Mouse (Mus musculus) hindbrain, postnatal 0 days (tissue): ENCODE results near the gene Ppp2r5d. TPM values are rescaled to one million over a fixed set of nuclear protein-coding genes. Genes with fewer than 3 reads are reported as not detected.

Source experiments
- ATAC-seq: fragments of 200-750 bp; cut with Nextera tagmentation; 2 replicates; pipeline ENCODE4 v1.8.0; 2017; ENCODE audit warnings: mild to moderate bottlenecking, moderate TSS enrichment, moderate library complexity
- DNase-seq: peaks from one replicate; pipeline ENCODE4 v3.0.0-alpha.2; 2015; ENCODE audit warnings: low spot score
- H3K27ac ChIP-seq: fragments of 300-500 bp; sonication (generic); 2 replicates; pipeline ENCODE4 v1.5.1; 2014; ENCODE audit warnings: mild to moderate bottlenecking
- H3K27me3 ChIP-seq: fragments of 300-500 bp; sonication (generic); 2 replicates; pipeline ENCODE4 v1.6.1; 2014; ENCODE audit warnings: low read length, mixed read lengths; ENCODE audit not compliant: insufficient read depth
- H3K36me3 ChIP-seq: fragments of 300-500 bp; sonication (generic); 2 replicates; pipeline ENCODE4 v1.6.1; 2014; ENCODE audit warnings: low read length, mixed read lengths; ENCODE audit not compliant: insufficient read depth
- H3K4me1 ChIP-seq: fragments of 300-500 bp; sonication (generic); 2 replicates; pipeline ENCODE4 v1.6.1; 2014; ENCODE audit warnings: antibody characterized with exemption, low read length, mixed read lengths; ENCODE audit not compliant: insufficient read depth
- H3K4me2 ChIP-seq: fragments of 300-500 bp; sonication (generic); 2 replicates; pipeline ENCODE4 v1.6.1; 2014; ENCODE audit warnings: low read depth, mild to moderate bottlenecking, low read length, moderate library complexity, mixed read lengths
- H3K4me3 ChIP-seq: fragments of 300-500 bp; sonication (generic); 2 replicates; pipeline ENCODE4 v1.5.1; 2014; ENCODE audit warnings: low read length
- H3K9ac ChIP-seq: fragments of 300-500 bp; sonication (generic); replicated peaks from 2 replicates; pipeline ENCODE4 v1.6.1; 2014; ENCODE audit warnings: mild to moderate bottlenecking, low read length, moderate library complexity, mixed read lengths
- H3K9me3 ChIP-seq: fragments of 300-500 bp; sonication (generic); 2 replicates; pipeline ENCODE4 v1.6.1; 2016; ENCODE audit warnings: low read length, mixed read lengths
- CTCF ChIP-seq: IDR thresholded peaks from 2 replicates; pipeline ENCODE4 v1.5.1; 2016; ENCODE audit warnings: antibody characterized with exemption, control low read depth, low read depth
- WGBS: fragments of 180-500 bp; shearing (Covaris S2); extraction: QIAGEN DNeasy Blood & Tissue Kit; methylation state at CpG from one replicate; pipeline ENCODE4 v1.1.7; 2014; 5-methylcytosine and 5-hydroxymethylcytosine counted together
- polyA plus RNA-seq: library from polyadenylated mRNA; unstranded; fragments of >200 nt; fragmentation: Nextera tagmentation; extraction: Ambion mirVana; gene quantifications from 2 replicates; pipeline ENCODE4 v1.2.1, GENCODE M21; 2015
- total RNA-seq: library from RNA; depleted of rRNA; stranded (reverse); fragments of >200 nt; gene quantifications from 2 replicates; pipeline ENCODE4 v1.2.3, GENCODE M21; 2014

Ppp2r5d gene
- total and polyA plus RNA-seq, 2 experiments from 2014 or later = 89.6 to 129 TPM

DNA sequence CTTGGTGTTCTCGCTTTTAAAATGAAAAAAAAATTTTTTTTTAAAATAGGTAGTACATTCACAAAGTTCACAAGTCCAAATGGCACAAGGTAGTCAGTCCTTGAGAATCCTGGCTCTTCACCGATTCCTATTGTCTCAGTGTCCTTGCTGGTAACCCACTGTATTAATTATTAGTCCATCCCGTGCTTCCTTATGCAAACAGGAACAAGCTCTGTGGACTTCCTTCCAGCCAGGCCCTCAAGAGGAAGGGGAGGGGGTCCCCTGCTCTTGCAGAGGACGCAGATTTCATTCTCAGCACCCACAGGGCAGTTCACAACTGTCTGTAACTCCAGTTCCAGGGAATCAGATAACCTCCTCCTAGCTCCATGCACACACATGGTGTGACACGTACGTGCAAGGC is 48.9 kb downstream of the Ppp2r5d start:
- ATAC-seq = no peak
- peaks cover 11% of the 10 kb centered on the region for H3K4me1 ChIP-seq
- H3K9me3 ChIP-seq = no peaks in the 10 kb centered on the region
- H3K27me3 ChIP-seq = no peaks in the 10 kb centered on the region
- no peak overlapping the region for H3K4me3 ChIP-seq
- WGBS = 83% methylated on average over 6 of the region's 6 CpGs
- H3K27ac ChIP-seq = no peak overlapping the region
- TF ChIP-seq CTCF = no peak
- no peak overlapping the region for H3K4me2 ChIP-seq
- H3K9ac ChIP-seq = no peak overlapping the region
- H3K36me3 ChIP-seq = peaks cover 40% of the 10 kb centered on the region
- DNase-seq = no peak

GRCm38 (mm10) chr17:46651755-46652547 is 53.0 kb downstream of the Ppp2r5d start:
- peak overlapping the region; percentile 90; the same call in 1 of the 2 replicates for H3K9ac ChIP-seq
- H3K36me3 ChIP-seq = peaks cover 15% of the 10 kb centered on the region
- peak overlapping the region; percentile 95 for H3K4me2 ChIP-seq
- H3K9me3 ChIP-seq = no peaks in the 10 kb centered on the region
- ATAC-seq (no peak), DNase-seq (no peak)
- WGBS = 64% methylated on average over 20 of the region's 20 CpGs
- peak overlapping the region; percentile 60; the same call in 1 of the 2 replicates for H3K4me3 ChIP-seq
- no peak for TF ChIP-seq CTCF
- no peak overlapping the region for H3K27ac ChIP-seq
- H3K4me1 ChIP-seq = peaks cover 15% of the 10 kb centered on the region
- no peaks in the 10 kb centered on the region for H3K27me3 ChIP-seq

DNA sequence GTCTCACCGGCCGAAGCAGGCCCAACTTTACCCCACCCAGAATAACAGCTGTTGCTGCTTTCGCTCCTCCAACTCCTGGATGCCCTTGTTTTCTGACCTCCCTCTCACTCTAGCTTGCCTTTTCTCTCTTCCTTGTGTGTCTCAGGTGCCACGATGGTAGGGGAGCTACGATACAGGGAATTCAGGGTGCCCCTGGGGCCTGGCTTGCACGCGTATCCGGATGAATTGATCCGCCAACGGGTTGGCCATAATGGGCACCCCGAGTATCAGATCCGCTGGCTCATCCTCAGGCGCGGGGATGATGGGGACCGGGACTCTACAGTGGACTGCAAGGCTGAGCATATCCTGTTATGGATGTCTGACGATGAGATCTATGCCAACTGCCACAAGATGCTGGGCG is 53.6 kb downstream of the Ppp2r5d start:
- no peak for ATAC-seq
- H3K4me3 ChIP-seq = peak overlapping the region; percentile 60
- 70% methylated on average over 17 of the region's 17 CpGs for WGBS
- peak overlapping the region; percentile 97; the same call in 1 of the 2 replicates for H3K27ac ChIP-seq
- DNase-seq = no peak
- no peaks in the 10 kb centered on the region for H3K9me3 ChIP-seq
- H3K4me1 ChIP-seq = peaks cover 15% of the 10 kb centered on the region
- H3K27me3 ChIP-seq = no peaks in the 10 kb centered on the region
- peak overlapping the region; percentile 95 for H3K4me2 ChIP-seq
- H3K36me3 ChIP-seq = peaks cover 15% of the 10 kb centered on the region
- TF ChIP-seq CTCF = no peak
- peak overlapping the region; percentile 90 for H3K9ac ChIP-seq

GRCm38 (mm10) chr17:46650232-46651031 is 54.5 kb downstream of the Ppp2r5d start, which contains the start of gene Cul7:
Gene Cul7, plus strand, starts transcription at chr17:46650337.
- H3K4me1 ChIP-seq = peaks cover 16% of the 10 kb centered on the region
- H3K9me3 ChIP-seq = no peaks in the 10 kb centered on the region
- WGBS = under 1% methylated on average over 55 of the region's 58 CpGs
- peak within 1 kb of the TSS; percentile 97 for H3K27ac ChIP-seq
- peak within 1 kb of the TSS; percentile 90 for H3K9ac ChIP-seq
- peak within 1 kb of the TSS; percentile 95 for H3K4me2 ChIP-seq
- peak within 1 kb of the TSS; percentile 60 for H3K4me3 ChIP-seq
- TF ChIP-seq CTCF = no peak
- ATAC-seq (peak; percentile 94), DNase-seq (peak; percentile 97)
- no peaks in the 10 kb centered on the region for H3K27me3 ChIP-seq
- peaks cover 10% of the 10 kb centered on the region for H3K36me3 ChIP-seq

DNA sequence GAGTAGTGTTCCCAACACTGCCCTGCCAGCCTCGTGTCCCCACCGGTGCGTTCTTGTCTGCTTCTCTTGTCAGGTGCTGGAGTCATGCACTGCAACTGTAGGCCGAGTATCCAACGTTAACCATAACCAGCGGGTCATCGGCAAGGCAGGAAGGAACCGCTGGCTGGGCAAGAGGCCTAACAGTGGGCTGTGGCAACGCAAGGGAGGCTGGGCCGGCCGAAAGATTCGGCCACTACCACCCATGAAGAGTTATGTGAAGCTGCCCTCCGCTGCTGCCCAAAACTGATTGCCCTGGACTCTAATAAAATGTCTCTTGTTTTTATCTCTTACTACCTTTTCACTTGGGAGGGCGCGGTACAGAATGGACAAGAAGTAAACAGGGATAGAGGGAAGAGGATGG is 55.1 kb downstream of the Ppp2r5d start:
- Histone ChIP-seq H3K27ac (peak overlapping the region; percentile 97), H3K4me3 (peak overlapping the region; percentile 60), H3K4me1 (peaks cover 20% of the 10 kb centered on the region), H3K9ac (peak overlapping the region; percentile 90), H3K4me2 (peak overlapping the region; percentile 95), H3K36me3 (peaks cover 10% of the 10 kb centered on the region; the same call in 1 of the 2 replicates), H3K9me3 (no peaks in the 10 kb centered on the region), H3K27me3 (no peaks in the 10 kb centered on the region)
- no peak for ATAC-seq
- no peak for TF ChIP-seq CTCF
- no peak for DNase-seq
- WGBS = 34% methylated on average over 15 of the region's 15 CpGs

GRCm38 (mm10) chr17:46648436-46648835 is 56.5 kb downstream of the Ppp2r5d start:
- DNase-seq = no peak
- Histone ChIP-seq H3K9me3 (no peaks in the 10 kb centered on the region), H3K27ac (no peak overlapping the region), H3K36me3 (peaks cover 3% of the 10 kb centered on the region; the same call in 1 of the 2 replicates), H3K4me3 (no peak overlapping the region), H3K4me2 (no peak overlapping the region), H3K4me1 (peaks cover 23% of the 10 kb centered on the region), H3K9ac (no peak overlapping the region), H3K27me3 (no peaks in the 10 kb centered on the region)
- WGBS = 90% methylated on average over 9 of the region's 9 CpGs
- TF ChIP-seq CTCF = no peak
- no peak for ATAC-seq
